Mouse (Mus musculus): ENCODE measurements at regions not wholly inside any gene's neighbourhood (a gene's known extent, or its start where the extent isn't known, plus 50 kb on each side); places are given as distances from the start of the nearest gene placed in this dataset.

- no peak for DNase-seq
These were observed 185.7 kb upstream of the Atp5g3 start for GRCm38 (mm10) chr2:74096809-74097208.

DNA sequence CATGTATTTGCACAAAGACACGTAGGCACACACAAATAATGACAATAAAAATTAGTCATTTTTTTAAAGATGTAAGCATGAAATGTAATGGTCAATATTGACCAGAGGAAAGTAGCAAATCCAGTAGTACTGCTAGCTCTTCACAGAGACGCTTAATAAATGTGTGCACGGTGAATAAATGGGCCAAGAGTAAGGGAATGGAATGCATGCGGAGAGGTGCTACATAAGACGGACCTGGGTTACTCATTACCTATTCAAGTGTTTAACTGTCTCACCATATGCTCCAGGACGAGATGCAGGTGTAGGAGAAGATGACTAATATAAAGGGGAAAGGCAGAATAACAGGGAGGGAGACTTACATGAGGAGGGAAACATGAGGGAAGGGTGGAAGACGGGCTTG, 182.4 kb upstream of the Atp5g3 start:
- no peak for DNase-seq

GRCm38 (mm10) chr2:74087375-74087774, 176.2 kb upstream of the Atp5g3 start:
- DNase-seq, result no peak

- DNase-seq, result no peak
These were observed 173.8 kb upstream of the Atp5g3 start for GRCm38 (mm10) chr2:74084971-74085370.

DNA sequence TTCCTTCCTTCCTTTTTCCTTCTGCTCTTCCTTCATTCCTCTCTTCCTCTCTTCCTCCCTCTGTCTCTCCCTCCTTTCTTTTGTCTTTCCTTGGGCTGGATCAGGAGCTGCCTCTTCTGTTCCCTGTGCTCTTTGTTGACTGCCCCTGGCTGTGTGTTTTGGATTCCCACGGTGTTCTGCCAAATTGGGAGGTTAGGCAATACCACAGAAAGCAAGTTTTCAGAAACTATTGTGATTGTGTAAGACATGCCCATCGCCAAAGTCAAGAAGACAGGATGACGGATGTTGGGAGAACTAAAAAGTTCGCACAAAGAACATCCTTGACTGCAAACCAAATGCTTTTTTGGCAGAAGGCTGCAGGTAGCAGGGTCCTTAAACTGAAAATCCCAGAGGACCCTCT, 165.6 kb upstream of the Atp5g3 start:
- no peak for DNase-seq

GRCm38 (mm10) chr2:74075566-74075965, 164.4 kb upstream of the Atp5g3 start:
- no peak for DNase-seq

DNA sequence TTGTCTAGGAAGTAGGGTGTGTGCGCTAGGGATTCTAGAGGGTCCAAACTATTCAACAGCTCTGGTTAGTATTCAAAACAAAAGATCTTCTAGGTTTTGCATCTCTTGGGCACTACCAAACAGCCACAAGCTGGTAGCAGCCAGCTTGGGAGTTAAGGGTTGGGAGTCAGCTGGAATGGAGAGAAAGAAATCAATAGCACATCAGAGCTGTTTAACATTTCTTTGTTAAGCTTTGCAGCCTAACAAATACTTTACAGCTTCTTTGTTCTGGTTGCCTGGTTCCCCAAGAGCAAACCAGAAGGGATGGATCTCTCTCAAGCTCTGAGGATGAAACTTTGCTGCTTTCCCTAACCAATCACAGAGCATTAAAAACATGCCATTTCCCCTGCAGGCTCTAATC, 162.3 kb upstream of the Atp5g3 start:
- no peak for DNase-seq

GRCm38 (mm10) chr2:74066652-74067051, 155.5 kb upstream of the Atp5g3 start:
- peak; percentile 58 to 71 for DNase-seq

GRCm38 (mm10) chr2:74064369-74064768, 153.2 kb upstream of the Atp5g3 start:
- DNase-seq, result no peak

GRCm38 (mm10) chr2:74063777-74064176, 152.7 kb upstream of the Atp5g3 start:
- DNase-seq, result no peak

DNA sequence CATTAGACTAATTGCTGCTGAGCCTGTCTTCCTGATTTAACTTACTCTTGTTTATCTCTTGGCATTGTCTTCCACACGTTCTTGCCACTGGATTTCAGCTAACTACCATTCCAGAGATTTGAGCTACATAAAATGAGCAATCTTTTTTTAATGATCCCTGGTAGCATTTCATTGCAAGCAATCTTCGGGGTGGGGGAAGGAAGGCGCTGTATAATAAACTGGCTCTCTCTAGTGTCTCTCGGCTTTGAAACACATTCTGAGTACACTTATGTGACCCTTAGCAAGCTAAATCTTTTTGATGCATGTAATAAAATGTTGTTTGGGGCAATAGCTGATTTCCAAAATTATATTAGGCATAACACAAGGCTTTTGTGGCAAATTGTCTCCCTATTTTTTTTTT, 152.2 kb upstream of the Atp5g3 start:
- no peak for DNase-seq

- no peak for DNase-seq
These were observed 131.3 kb upstream of the Atp5g3 start for GRCm38 (mm10) chr2:74042430-74042829.

GRCm38 (mm10) chr2:74039580-74039979, 128.5 kb upstream of the Atp5g3 start:
- DNase-seq, result no peak

DNA sequence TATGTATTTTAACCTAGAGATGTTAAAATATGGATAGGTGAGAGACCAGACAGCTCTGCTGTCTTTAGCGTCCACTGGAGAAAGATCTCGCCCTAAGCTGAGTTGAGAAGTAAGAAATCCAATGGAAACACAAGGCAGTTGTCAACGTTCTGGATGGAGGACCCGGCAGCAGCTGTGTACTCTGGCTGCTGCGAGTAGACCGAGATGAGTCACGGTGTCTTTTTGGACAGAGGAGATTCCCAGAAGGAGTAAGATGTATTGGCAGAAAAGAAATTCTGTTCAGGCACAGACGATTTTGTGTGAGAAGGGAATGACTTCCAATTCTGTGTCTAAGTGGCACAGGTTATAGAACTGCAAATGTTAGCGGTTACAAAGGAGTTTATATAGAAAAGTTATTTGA, 124.9 kb upstream of the Atp5g3 start:
- DNase-seq, result no peak

DNA sequence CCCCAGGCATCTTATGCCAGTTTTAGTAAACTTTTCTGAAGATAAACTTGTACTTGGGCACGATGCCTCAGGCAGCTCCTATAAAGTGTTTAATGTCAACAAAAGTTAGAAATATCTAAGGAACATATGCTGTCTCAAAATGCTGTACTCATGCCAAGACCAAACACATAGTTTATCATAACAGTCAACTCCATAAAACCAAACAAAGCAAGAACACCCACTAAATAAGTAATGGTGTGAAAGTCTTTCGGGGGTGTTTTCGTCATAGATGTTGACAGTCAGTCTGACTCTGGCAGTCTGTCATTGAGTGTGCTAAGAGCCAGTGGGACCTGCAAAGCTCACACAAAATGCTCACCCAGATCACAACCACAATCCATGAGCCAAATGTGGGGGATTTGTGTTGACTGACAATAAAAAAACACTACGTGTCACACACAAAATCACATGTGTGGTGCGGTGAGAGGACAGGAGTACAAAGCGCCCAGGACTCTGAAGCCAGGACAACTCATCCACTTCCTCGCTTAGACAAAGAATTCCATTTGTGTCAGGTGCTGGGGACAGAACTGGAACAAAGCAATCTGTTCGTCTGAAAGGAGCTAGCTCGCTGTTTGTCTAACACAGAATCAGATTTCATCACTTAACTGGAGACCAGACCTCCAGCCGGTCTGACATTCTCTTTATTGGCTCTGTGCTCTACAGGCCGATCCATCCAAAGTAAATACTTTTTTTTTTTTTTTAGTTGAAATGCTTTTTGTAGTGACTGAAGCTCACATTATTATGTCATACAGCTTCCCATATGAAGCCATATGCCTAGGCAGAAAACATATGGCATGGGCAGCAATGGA, 121.3 kb upstream of the Atp5g3 start:
- no peak for DNase-seq

- DNase-seq, result no peak
These were observed 118.8 kb upstream of the Atp5g3 start for GRCm38 (mm10) chr2:74029938-74030337.

- DNase-seq, result peak in 1 of 2 experiments; percentile 29
These were observed 116.4 kb upstream of the Atp5g3 start for GRCm38 (mm10) chr2:74027404-74028104.

- DNase-seq, result no peak
These were observed 104.0 kb upstream of the Atp5g3 start for GRCm38 (mm10) chr2:74015146-74015545.

DNA sequence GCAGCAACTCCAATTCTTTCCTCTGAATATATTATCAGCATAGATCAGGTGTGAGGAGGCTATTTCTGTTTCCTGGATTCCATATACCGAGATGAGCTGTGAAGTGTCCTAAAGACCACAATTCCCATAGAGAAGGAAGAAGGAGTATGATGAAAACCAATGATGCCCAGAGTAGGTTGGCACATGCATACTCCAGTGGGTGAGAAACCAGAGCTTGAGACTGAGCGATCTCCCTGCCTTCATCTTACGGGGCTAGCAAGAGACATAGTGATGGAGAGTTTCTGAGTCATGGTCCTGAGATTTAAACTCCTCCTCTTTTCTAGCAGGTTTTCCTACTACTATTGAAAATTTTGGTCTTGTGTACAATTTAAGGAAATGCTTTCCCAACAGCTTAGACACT, 103.1 kb upstream of the Atp5g3 start:
- DNase-seq, result no peak

DNA sequence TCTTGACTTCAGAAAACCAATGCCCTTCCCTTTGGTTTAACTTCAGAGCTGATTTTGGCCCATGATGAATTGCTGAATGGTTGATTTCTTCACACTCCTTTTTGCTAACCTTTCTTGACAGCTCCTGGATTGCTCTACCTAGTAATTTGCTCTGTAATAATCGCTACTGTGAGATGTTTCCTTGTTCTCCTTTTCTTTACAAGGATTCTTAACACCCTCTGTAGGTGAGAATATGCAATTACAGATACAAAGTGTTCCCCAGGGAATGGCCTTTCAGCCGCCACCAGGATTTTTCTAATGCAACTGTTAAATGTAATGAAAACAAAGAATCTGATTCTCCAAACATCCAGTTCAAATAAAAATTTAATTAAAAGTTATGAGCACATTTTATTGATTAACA, 87.4 kb upstream of the Atp5g3 start:
- DNase-seq, result no peak

- no peak for DNase-seq
These were observed 85.9 kb upstream of the Atp5g3 start for GRCm38 (mm10) chr2:73996986-73997385.

- DNase-seq, result no peak
These were observed 80.7 kb upstream of the Atp5g3 start for GRCm38 (mm10) chr2:73991818-73992217.

- no peak for DNase-seq
These were observed 76.4 kb upstream of the Atp5g3 start for GRCm38 (mm10) chr2:73987441-73988105.

- no peak for DNase-seq
These were observed 74.8 kb upstream of the Atp5g3 start for GRCm38 (mm10) chr2:73985911-73986250.

Data from kidney, postnatal 25 days (tissue).